Mouse (Mus musculus): ENCODE data around the gene Mfap1a. TPM values are rescaled to one million over a fixed set of nuclear protein-coding genes. Genes with fewer than 3 reads are reported as not detected.

Gene Mfap1a
- total and polyA plus RNA-seq, 3 experiments, result 13.5 to 27.3 (median 14.0) TPM

Other genes with a start within 250 kb of the Mfap1a start
- 41.7 and 55.2 TPM in 2 replicates for gene Trp53bp1, start 235.3 kb downstream of the Mfap1a start, total RNA-seq (2012; rRNA removed)
- 30.1 and 38.0 TPM in 2 replicates for gene Trp53bp1, start 235.3 kb downstream of the Mfap1a start, total RNA-seq (2014; rRNA removed)
- 68.7 and 77.6 TPM in 2 replicates for gene Trp53bp1, start 235.3 kb downstream of the Mfap1a start, polyA plus RNA-seq (2012; ENCODE audit: insufficient read length, low read depth)
- 0.38 and 0.92 TPM in 2 replicates for gene Map1a, start 217.1 kb downstream of the Mfap1a start, total RNA-seq (2012; rRNA removed)
- gene Map1a, start 217.1 kb downstream of the Mfap1a start, total RNA-seq (2014; rRNA removed), result 0.11 and 0.16 TPM in 2 replicates
- 7.2 and 7.3 TPM in 2 replicates for gene Map1a, start 217.1 kb downstream of the Mfap1a start, polyA plus RNA-seq (2012; ENCODE audit: insufficient read length, low read depth)
- 11.0 and 11.9 TPM in 2 replicates for gene Ppip5k1, start 151.3 kb downstream of the Mfap1a start, total RNA-seq (2012; rRNA removed)
- 4.5 and 4.6 TPM in 2 replicates for gene Ppip5k1, start 151.3 kb downstream of the Mfap1a start, total RNA-seq (2014; rRNA removed)
- gene Ppip5k1, start 151.3 kb downstream of the Mfap1a start, polyA plus RNA-seq (2012; ENCODE audit: insufficient read length, low read depth), result 10.4 and 12.3 TPM in 2 replicates
- 3.8 and 3.9 TPM in 2 replicates for gene Ckmt1, start 149.0 kb downstream of the Mfap1a start, total RNA-seq (2012; rRNA removed)
- 0.43 TPM in 1 of 2 replicates, not detected in the other for gene Ckmt1, start 149.0 kb downstream of the Mfap1a start, total RNA-seq (2014; rRNA removed)
- gene Ckmt1, start 149.0 kb downstream of the Mfap1a start, polyA plus RNA-seq (2012; ENCODE audit: insufficient read length, low read depth), result 2.6 and 5.1 TPM in 2 replicates
- 4.8 and 6.3 TPM in 2 replicates for gene Strc, start 119.5 kb downstream of the Mfap1a start, total RNA-seq (2012; rRNA removed)
- gene Strc, start 119.5 kb downstream of the Mfap1a start, total RNA-seq (2014; rRNA removed), result 1.6 and 2.0 TPM in 2 replicates
- 6.2 and 9.2 TPM in 2 replicates for gene Strc, start 119.5 kb downstream of the Mfap1a start, polyA plus RNA-seq (2012; ENCODE audit: insufficient read length, low read depth)
- 54.5 and 86.7 TPM in 2 replicates for gene Pdia3, start 92.9 kb downstream of the Mfap1a start, total RNA-seq (2012; rRNA removed)
- 169 and 184 TPM in 2 replicates for gene Pdia3, start 92.9 kb downstream of the Mfap1a start, total RNA-seq (2014; rRNA removed)
- 356 and 406 TPM in 2 replicates for gene Pdia3, start 92.9 kb downstream of the Mfap1a start, polyA plus RNA-seq (2012; ENCODE audit: insufficient read length, low read depth)
- 0.89 and 1.5 TPM in 2 replicates for gene Catsper2, start 92.9 kb downstream of the Mfap1a start, total RNA-seq (2012; rRNA removed)
- 1.2 and 2.2 TPM in 2 replicates for gene Catsper2, start 92.9 kb downstream of the Mfap1a start, total RNA-seq (2014; rRNA removed)
- gene Catsper2, start 92.9 kb downstream of the Mfap1a start, polyA plus RNA-seq (2012; ENCODE audit: insufficient read length, low read depth), result 1.8 TPM in 2 replicates
- 0.38 and 1.4 TPM in 2 replicates for gene Ell3, start 62.4 kb downstream of the Mfap1a start, total RNA-seq (2012; rRNA removed)
- gene Ell3, start 62.4 kb downstream of the Mfap1a start, total RNA-seq (2014; rRNA removed), result 2.1 and 2.3 TPM in 2 replicates
- gene Ell3, start 62.4 kb downstream of the Mfap1a start, polyA plus RNA-seq (2012; ENCODE audit: insufficient read length, low read depth), result 1.0 and 1.5 TPM in 2 replicates
- 164 and 189 TPM in 2 replicates for gene Serf2, start 57.5 kb downstream of the Mfap1a start, total RNA-seq (2012; rRNA removed)
- 116 TPM in 2 replicates for gene Serf2, start 57.5 kb downstream of the Mfap1a start, total RNA-seq (2014; rRNA removed)
- 222 and 255 TPM in 2 replicates for gene Serf2, start 57.5 kb downstream of the Mfap1a start, polyA plus RNA-seq (2012; ENCODE audit: insufficient read length, low read depth)
- 15.4 and 23.2 TPM in 2 replicates for gene Hypk, start 53.4 kb downstream of the Mfap1a start, total RNA-seq (2012; rRNA removed)
- gene Hypk, start 53.4 kb downstream of the Mfap1a start, total RNA-seq (2014; rRNA removed), result 11.7 and 13.3 TPM in 2 replicates
- gene Hypk, start 53.4 kb downstream of the Mfap1a start, polyA plus RNA-seq (2012; ENCODE audit: insufficient read length, low read depth), result 119 and 174 TPM in 2 replicates
- 0.89 and 1.0 TPM in 2 replicates for gene Serinc4, start 49.9 kb downstream of the Mfap1a start, total RNA-seq (2012; rRNA removed)
- 0.17 TPM in 1 of 2 replicates, not detected in the other for gene Serinc4, start 49.9 kb downstream of the Mfap1a start, total RNA-seq (2014; rRNA removed)
- 0.29 and 1.2 TPM in 2 replicates for gene Serinc4, start 49.9 kb downstream of the Mfap1a start, polyA plus RNA-seq (2012; ENCODE audit: insufficient read length, low read depth)
- 15.6 and 17.3 TPM in 2 replicates for gene Mfap1b, start 32.6 kb downstream of the Mfap1a start, total RNA-seq (2012; rRNA removed)
- 24.3 TPM in 2 replicates for gene Mfap1b, start 32.6 kb downstream of the Mfap1a start, total RNA-seq (2014; rRNA removed)
- gene Mfap1b, start 32.6 kb downstream of the Mfap1a start, polyA plus RNA-seq (2012; ENCODE audit: insufficient read length, low read depth), result 29.7 and 33.2 TPM in 2 replicates
- gene Wdr76, start 58 bp upstream of the Mfap1a start, total RNA-seq (2012; rRNA removed), result 17.4 and 20.6 TPM in 2 replicates
- 28.6 and 29.9 TPM in 2 replicates for gene Wdr76, start 58 bp upstream of the Mfap1a start, total RNA-seq (2014; rRNA removed)
- 22.7 and 26.9 TPM in 2 replicates for gene Wdr76, start 58 bp upstream of the Mfap1a start, polyA plus RNA-seq (2012; ENCODE audit: insufficient read length, low read depth)

Data from CH12.LX (cell line).